Mouse (Mus musculus) monocyte, adult 5-6 weeks (primary cell): ENCODE data around the gene Arid3a. TPM values are rescaled to one million over a fixed set of nuclear protein-coding genes. Genes with fewer than 3 reads are reported as not detected.

ENCODE experiments used
- ATAC-seq: fragments of 153-309, 156-312 bp; replicated peaks from 2 replicates; pipeline ENCODE4 v1.8.0; 2017; ENCODE audit warnings: mild to moderate bottlenecking; ENCODE audit not compliant: low TSS enrichment, insufficient number of reproducible peaks, severe bottlenecking, poor library complexity, low FRiP score
- total RNA-seq: library from RNA; stranded (forward); fragments of 200-1000, 200-491, 200-594 nt; gene quantifications from 3 replicates; pipeline ENCODE4 v1.2.3, GENCODE M21; 2017

Gene Arid3a
- total RNA-seq, 1 experiment from 2014 or later, result 36.8 TPM

GRCm38 (mm10) chr10:79966886-79967400 lies 40.1 kb downstream of the Arid3a start:
- ATAC-seq, result no peak

- ATAC-seq, result no peak
Observed at GRCm38 (mm10) chr10:79968181-79968580, 41.3 kb downstream of the Arid3a start.

GRCm38 (mm10) chr10:79969124-79969568 lies 42.3 kb downstream of the Arid3a start:
- no peak for ATAC-seq

- no peak for ATAC-seq
Observed at GRCm38 (mm10) chr10:79970415-79971182, 43.8 kb downstream of the Arid3a start, which contains the start of gene Grin3b. Grin3b (plus strand) TSS chr10:79970715.

GRCm38 (mm10) chr10:79971183-79971497 lies 44.3 kb downstream of the Arid3a start:
- no peak for ATAC-seq

GRCm38 (mm10) chr10:79972831-79973230 lies 46.0 kb downstream of the Arid3a start:
- no peak for ATAC-seq

GRCm38 (mm10) chr10:79974087-79974486 lies 47.2 kb downstream of the Arid3a start:
- no peak for ATAC-seq

- no peak for ATAC-seq
Observed at GRCm38 (mm10) chr10:79974668-79975067, 47.8 kb downstream of the Arid3a start.

GRCm38 (mm10) chr10:79976071-79976721 lies 49.4 kb downstream of the Arid3a start:
- ATAC-seq, result no peak

GRCm38 (mm10) chr10:79976722-79977107 lies 49.9 kb downstream of the Arid3a start:
- ATAC-seq, result no peak

- no peak for ATAC-seq
Observed at GRCm38 (mm10) chr10:79977324-79977723, 50.5 kb downstream of the Arid3a start.

GRCm38 (mm10) chr10:79978061-79978460 lies 51.2 kb downstream of the Arid3a start:
- no peak for ATAC-seq

- no peak for ATAC-seq
Observed at GRCm38 (mm10) chr10:79979401-79980155, 52.7 kb downstream of the Arid3a start.

- ATAC-seq, result no peak
Observed at GRCm38 (mm10) chr10:79983205-79983604, 56.4 kb downstream of the Arid3a start.

GRCm38 (mm10) chr10:79983670-79984069 lies 56.8 kb downstream of the Arid3a start:
- ATAC-seq, result 0 out of 2 replicates have a peak, but pooled peaks have one; percentile 4

- ATAC-seq, result peak; percentile 21
Observed at GRCm38 (mm10) chr10:79984195-79984816, 57.5 kb downstream of the Arid3a start, which contains the start of gene Tmem259. Tmem259 (minus strand) TSS chr10:79984330.

- ATAC-seq, result peak; percentile 61
Observed at GRCm38 (mm10) chr10:79984871-79985270, 58.0 kb downstream of the Arid3a start.

GRCm38 (mm10) chr10:79985334-79986231 lies 58.7 kb downstream of the Arid3a start:
- peak; percentile 2; the same call in 1 of the 2 replicates for ATAC-seq
